Mouse (Mus musculus) lung, embryonic 14.5 days (tissue): ENCODE results near the gene Synrg. TPM values are rescaled to one million over a fixed set of nuclear protein-coding genes. Genes with fewer than 3 reads are reported as not detected.

ENCODE experiments used
- ATAC-seq: fragments of 200-750 bp; cut with Nextera tagmentation; 2 replicates; pipeline ENCODE4 v1.8.0; 2017; ENCODE audit warnings: mild to moderate bottlenecking, moderate TSS enrichment, moderate library complexity; ENCODE audit not compliant: insufficient read depth
- DNase-seq: peaks from one replicate; pipeline ENCODE4 v3.0.0-alpha.2; 2015
- H3K27ac ChIP-seq: fragments of 300-500 bp; sonication (generic); 2 replicates; pipeline ENCODE4 v1.5.1; 2014; ENCODE audit warnings: low read depth, mild to moderate bottlenecking, moderate library complexity
- H3K27me3 ChIP-seq: fragments of 300-500 bp; sonication (generic); 2 replicates; pipeline ENCODE4 v1.6.1; 2014; ENCODE audit warnings: low read length, control low read depth; ENCODE audit not compliant: insufficient read depth
- H3K36me3 ChIP-seq: fragments of 300-500 bp; sonication (generic); 2 replicates; pipeline ENCODE4 v1.6.1; 2014; ENCODE audit warnings: control low read depth; ENCODE audit not compliant: insufficient read depth
- H3K4me1 ChIP-seq: fragments of 300-500 bp; sonication (generic); 2 replicates; pipeline ENCODE4 v1.6.1; 2014; ENCODE audit warnings: antibody characterized with exemption, control low read depth; ENCODE audit not compliant: insufficient read depth
- H3K4me2 ChIP-seq: fragments of 300-500 bp; sonication (generic); 2 replicates; pipeline ENCODE4 v1.6.1; 2014; ENCODE audit warnings: mild to moderate bottlenecking
- H3K4me3 ChIP-seq: fragments of 300-500 bp; sonication (generic); 2 replicates; pipeline ENCODE4 v1.5.1; 2014; ENCODE audit warnings: low read depth, low read length
- H3K9ac ChIP-seq: fragments of 300-500 bp; sonication (generic); 2 replicates; pipeline ENCODE4 v1.6.1; 2014
- H3K9me3 ChIP-seq: fragments of 300-500 bp; sonication (generic); 2 replicates; pipeline ENCODE4 v1.6.1; 2016; ENCODE audit warnings: low read depth, low read length, control low read depth
- CTCF ChIP-seq: IDR thresholded peaks from 2 replicates; pipeline ENCODE4 v1.5.1; 2016; ENCODE audit warnings: antibody characterized with exemption, low read depth
- WGBS: fragments of 180-500 bp; shearing (Covaris S2); extraction: QIAGEN DNeasy Blood & Tissue Kit; methylation state at CpG from one replicate; pipeline ENCODE4 v1.1.7; 2014; 5-methylcytosine and 5-hydroxymethylcytosine counted together
- polyA plus RNA-seq: library from polyadenylated mRNA; unstranded; fragments of >200 nt; fragmentation: Nextera tagmentation; extraction: Ambion mirVana; gene quantifications from 2 replicates; pipeline ENCODE4 v1.2.1, GENCODE M21; 2014

Synrg gene
- polyA plus RNA-seq, 1 experiment from 2014 or later = 9.3 TPM

DNA sequence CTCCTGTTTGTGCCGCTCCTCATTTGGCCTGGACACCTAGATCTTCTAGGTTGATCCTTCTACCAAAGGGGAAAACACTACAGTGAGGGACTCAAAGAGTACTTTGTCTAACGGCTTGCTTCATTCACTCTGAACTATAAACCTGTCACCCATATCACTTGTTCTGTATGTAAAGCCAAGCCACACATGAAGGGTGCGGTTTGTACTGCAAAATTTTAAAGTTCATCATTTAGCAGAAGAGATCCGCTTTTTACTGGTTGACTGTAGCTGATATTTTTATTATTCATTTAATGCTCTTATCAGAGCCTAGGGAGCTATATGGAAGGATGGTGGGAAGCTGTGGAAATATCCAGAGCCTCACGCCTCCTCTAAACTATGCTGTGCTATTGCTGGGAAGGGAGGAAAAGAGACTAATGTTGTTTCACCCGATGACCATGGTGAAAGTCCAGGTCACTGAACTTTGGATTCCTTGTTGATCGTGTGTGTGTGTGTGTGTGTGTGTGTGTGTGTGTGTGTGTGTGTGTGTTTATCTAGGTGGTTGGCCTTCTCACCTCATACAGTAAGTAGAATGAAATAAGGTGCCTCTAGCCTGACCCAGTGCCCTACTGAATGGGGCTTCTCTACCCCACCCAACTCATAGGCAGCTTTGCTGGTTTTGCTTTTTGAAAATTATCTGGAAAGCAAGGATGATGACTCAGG, 52.7 kb downstream of the Synrg start:
- no peak for TF ChIP-seq CTCF
- Histone ChIP-seq H3K4me3 (no peak overlapping the region), H3K9me3 (no peaks in the 10 kb centered on the region), H3K27ac (no peak overlapping the region), H3K27me3 (no peaks in the 10 kb centered on the region), H3K36me3 (peaks cover 3% of the 10 kb centered on the region; the same call in 1 of the 2 replicates), H3K4me2 (no peak overlapping the region), H3K4me1 (no peaks in the 10 kb centered on the region), H3K9ac (no peak overlapping the region)
- ATAC-seq (no peak), DNase-seq (no peak)
- WGBS = 74% methylated on average over 7 of the region's 7 CpGs

DNA sequence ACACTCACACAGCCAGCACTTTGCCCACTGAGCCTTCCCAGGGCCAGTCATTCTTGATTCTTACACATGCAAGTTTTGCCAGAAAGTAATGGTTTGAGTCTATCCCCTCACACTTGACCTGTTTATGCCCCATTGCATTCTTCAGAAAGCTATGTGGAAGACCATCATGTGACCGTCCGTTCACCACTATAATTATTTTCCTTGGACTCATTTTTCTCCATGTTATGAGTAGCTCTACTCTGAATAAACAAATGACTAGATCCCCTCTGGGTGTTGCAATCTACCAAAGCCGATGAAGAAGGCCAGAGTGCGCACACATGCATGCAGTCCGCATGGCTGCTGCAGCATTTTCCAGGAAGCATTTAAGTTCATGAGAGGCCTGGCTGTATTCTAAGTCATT, 63.0 kb downstream of the Synrg start:
- Histone ChIP-seq H3K9ac (no peak overlapping the region), H3K27ac (no peak overlapping the region), H3K4me2 (no peak overlapping the region), H3K27me3 (no peaks in the 10 kb centered on the region), H3K9me3 (no peaks in the 10 kb centered on the region), H3K4me1 (no peaks in the 10 kb centered on the region), H3K36me3 (peaks cover 33% of the 10 kb centered on the region), H3K4me3 (no peak overlapping the region)
- WGBS = 71% methylated on average over 5 of the region's 5 CpGs
- no peak for ATAC-seq
- DNase-seq = peak; percentile 8
- TF ChIP-seq CTCF = no peak

DNA sequence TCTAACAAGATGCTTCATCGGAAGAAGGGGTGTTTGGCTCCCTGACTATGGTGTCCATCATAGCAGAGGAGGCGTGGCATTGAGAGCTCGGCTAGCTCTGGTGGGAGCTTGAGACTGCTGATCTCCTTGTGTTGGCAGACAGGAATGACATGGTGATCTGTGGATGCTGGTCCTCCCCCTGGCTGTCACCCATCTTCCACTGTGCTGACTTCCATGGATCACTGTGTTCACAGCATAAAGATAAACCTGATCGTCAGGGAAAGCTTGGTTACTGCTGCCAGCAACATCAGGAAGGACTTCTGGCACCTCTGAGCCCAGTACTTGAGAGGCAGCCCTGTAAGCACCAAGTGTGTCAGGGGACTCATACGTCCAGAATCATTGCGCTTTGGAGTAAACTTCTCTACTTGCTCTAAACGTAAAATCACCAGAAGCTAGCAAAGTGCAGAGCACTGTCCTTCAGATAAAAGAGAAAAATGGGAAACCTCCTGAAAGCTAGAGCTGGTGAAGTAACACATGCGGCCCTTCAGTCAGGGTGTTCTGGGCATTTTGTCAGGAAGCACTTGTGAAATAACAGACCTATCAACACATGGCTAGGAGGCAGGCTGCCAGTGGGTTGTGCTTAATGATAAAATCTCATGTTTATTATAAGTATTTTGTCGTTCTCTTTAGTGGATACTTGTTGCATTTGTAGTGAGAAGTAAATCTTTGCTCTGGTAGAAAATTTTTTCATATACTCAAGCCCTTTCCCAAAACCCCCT, 64.2 kb downstream of the Synrg start:
- H3K4me3 ChIP-seq = no peak overlapping the region
- 46% methylated on average over 9 of the region's 9 CpGs for WGBS
- H3K9ac ChIP-seq = no peak overlapping the region
- TF ChIP-seq CTCF = peak; percentile 20; the same call in 1 of the 2 replicates
- peak; percentile 41; the same call in 1 of the 2 replicates for ATAC-seq
- no peaks in the 10 kb centered on the region for H3K27me3 ChIP-seq
- peak; percentile 73 for DNase-seq
- H3K27ac ChIP-seq = no peak overlapping the region
- peaks cover 30% of the 10 kb centered on the region for H3K36me3 ChIP-seq
- no peaks in the 10 kb centered on the region for H3K9me3 ChIP-seq
- H3K4me2 ChIP-seq = no peak overlapping the region
- no peaks in the 10 kb centered on the region for H3K4me1 ChIP-seq

DNA sequence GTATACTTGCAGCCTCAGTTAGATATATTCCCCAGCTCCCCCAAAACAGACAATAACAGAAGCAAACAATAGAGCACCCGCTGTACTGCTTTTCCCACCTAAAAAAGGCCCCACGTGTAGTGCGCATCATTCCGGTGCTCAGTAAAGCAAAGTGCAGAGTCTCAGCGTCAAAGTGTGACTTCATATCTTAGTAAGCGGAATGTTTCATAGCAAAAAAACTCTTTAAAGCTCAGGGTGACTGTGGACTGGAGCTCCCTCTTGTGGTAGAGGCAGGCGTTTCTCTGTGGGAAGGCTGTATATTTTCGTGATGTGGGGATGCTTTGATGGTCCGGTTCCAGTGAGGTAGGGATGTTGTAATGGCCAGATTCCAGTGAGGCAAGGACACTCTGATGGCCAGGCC, 67.7 kb downstream of the Synrg start:
- Histone ChIP-seq H3K27ac (no peak overlapping the region), H3K27me3 (no peaks in the 10 kb centered on the region), H3K9me3 (no peaks in the 10 kb centered on the region), H3K4me3 (no peak overlapping the region), H3K4me1 (no peaks in the 10 kb centered on the region), H3K36me3 (peaks cover 10% of the 10 kb centered on the region; the same call in 1 of the 2 replicates), H3K4me2 (no peak overlapping the region), H3K9ac (no peak overlapping the region)
- 51% methylated on average over 9 of the region's 9 CpGs for WGBS
- ATAC-seq (no peak), DNase-seq (peak; percentile 80)
- peak; percentile 83 for TF ChIP-seq CTCF

DNA sequence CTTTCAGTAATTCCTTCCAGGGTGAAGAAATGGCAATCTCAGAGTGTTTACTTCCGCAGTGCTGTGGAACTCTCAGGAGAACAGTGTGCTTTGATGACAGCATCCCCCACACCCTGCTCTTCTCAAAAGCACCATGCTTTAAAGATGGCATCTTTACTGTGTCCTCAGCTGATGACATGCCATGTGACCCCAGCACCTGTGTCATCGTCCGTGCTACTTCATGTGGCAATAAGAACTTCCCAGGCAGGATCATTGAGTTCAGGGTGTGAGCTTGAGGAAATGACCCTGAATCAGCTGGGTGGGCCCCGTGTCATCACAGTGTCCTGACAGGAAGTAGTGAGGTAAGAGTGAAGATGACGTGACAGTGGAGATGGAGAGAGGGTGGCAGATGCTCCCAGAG, 68.3 kb downstream of the Synrg start:
- no peaks in the 10 kb centered on the region for H3K27me3 ChIP-seq
- TF ChIP-seq CTCF = no peak
- DNase-seq = no peak
- no peak overlapping the region for H3K4me2 ChIP-seq
- no peak overlapping the region for H3K4me3 ChIP-seq
- no peaks in the 10 kb centered on the region for H3K9me3 ChIP-seq
- no peak overlapping the region for H3K27ac ChIP-seq
- peaks cover 7% of the 10 kb centered on the region; the same call in 1 of the 2 replicates for H3K36me3 ChIP-seq
- no peak for ATAC-seq
- H3K9ac ChIP-seq = no peak overlapping the region
- WGBS = 72% methylated on average over 5 of the region's 5 CpGs
- H3K4me1 ChIP-seq = no peaks in the 10 kb centered on the region

DNA sequence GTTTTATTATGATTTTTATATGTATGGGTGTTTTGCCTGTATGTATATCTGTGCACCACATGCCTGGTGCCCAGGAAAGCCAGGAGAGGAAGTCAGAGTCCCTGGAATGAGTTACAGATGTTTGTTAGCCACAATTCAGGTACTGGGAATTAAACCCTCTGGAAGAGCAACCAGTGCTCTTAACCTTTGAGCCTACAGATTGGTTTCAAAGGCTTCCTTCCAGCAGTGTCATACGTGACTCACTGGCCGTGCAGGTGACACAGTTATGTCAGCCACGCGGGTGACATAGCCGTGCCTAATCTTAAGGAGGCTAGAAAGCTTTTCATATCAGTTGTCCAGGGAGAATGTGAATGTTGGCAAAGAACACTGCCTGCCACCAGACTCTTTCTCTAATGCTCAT, 69.4 kb downstream of the Synrg start:
- Histone ChIP-seq H3K36me3 (0 out of 2 replicates have a peak, but pooled peaks cover 5% of the 10 kb centered on the region), H3K4me3 (no peak overlapping the region), H3K9ac (no peak overlapping the region), H3K27ac (no peak overlapping the region), H3K27me3 (no peaks in the 10 kb centered on the region), H3K9me3 (no peaks in the 10 kb centered on the region), H3K4me1 (no peaks in the 10 kb centered on the region), H3K4me2 (no peak overlapping the region)
- 73% methylated on average over 5 of the region's 5 CpGs for whole genome bisulfite sequencing
- DNase-seq = no peak
- TF ChIP-seq CTCF = no peak
- ATAC-seq = no peak

DNA sequence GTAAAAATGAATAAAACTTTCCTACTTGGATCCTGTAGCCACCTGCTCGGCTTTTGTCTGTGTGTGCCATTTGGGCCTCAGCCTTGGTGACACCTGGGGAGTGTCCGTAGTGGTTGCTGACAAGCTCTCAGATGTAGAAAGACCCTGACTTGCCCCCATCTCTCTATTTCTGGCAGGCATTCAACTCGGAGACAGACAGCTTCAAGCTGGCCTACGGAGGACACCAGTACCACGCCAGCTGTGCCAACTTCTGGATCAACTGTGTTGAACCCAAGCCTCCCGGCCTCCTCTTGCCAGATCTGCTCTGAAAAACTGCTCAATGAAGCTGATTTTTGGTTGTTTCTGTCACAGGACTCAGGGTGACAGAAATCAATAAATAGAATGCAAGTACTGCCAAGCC, 76.4 kb downstream of the Synrg start:
- Histone ChIP-seq H3K4me1 (no peaks in the 10 kb centered on the region), H3K9ac (no peak overlapping the region), H3K27me3 (no peaks in the 10 kb centered on the region), H3K27ac (no peak overlapping the region), H3K4me3 (no peak overlapping the region), H3K4me2 (no peak overlapping the region), H3K36me3 (peaks cover 13% of the 10 kb centered on the region; the same call in 1 of the 2 replicates), H3K9me3 (no peaks in the 10 kb centered on the region)
- WGBS = 52% methylated on average over 6 of the region's 6 CpGs
- no peak for TF ChIP-seq CTCF
- ATAC-seq = peak; percentile 47; the same call in 1 of the 2 replicates
- DNase-seq = peak; percentile 72
